Mouse (Mus musculus) ES-Bruce4 (cell line): ENCODE measurements around the gene Cbx5.

Experiments
- CTCF ChIP-seq: IDR thresholded peaks from one replicate; pipeline ENCODE4 v1.8.1; 2011; ENCODE audit warnings: low read depth, low read length
- EP300 ChIP-seq: IDR thresholded peaks from 2 replicates; pipeline ENCODE4 v1.6.1; 2011; ENCODE audit warnings: low read depth, low read length; ENCODE audit not compliant: insufficient read depth
- POLR2A ChIP-seq: IDR thresholded peaks from one replicate; pipeline ENCODE4 v1.8.1; 2011; ENCODE audit warnings: low read length; ENCODE audit not compliant: insufficient read depth

GRCm38 (mm10) chr15:103193606-103194005 is 46.0 kb downstream of the Cbx5 start:
- TF ChIP-seq CTCF (no peak), POLR2A (no peak), EP300 (no peak)
